Mouse (Mus musculus) neural tube, embryonic 13.5 days (tissue): Measurements from ENCODE around the gene Polm. TPM values are rescaled to one million over a fixed set of nuclear protein-coding genes. Genes with fewer than 3 reads are reported as not detected.

Experiments
- ATAC-seq: fragments of 200-750 bp; cut with Nextera tagmentation; 2 replicates; pipeline ENCODE4 v1.8.0; 2017; ENCODE audit warnings: low read depth, mild to moderate bottlenecking, moderate TSS enrichment, moderate library complexity
- H3K27ac ChIP-seq: fragments of 300-500 bp; sonication (generic); replicated peaks from 2 replicates; pipeline ENCODE4 v1.5.1; 2015; ENCODE audit warnings: moderate library complexity, mild to moderate bottlenecking, inconsistent platforms
- H3K27me3 ChIP-seq: fragments of 300-500 bp; sonication (generic); 2 replicates; pipeline ENCODE4 v1.6.1; 2015; ENCODE audit warnings: mild to moderate bottlenecking, inconsistent platforms
- H3K36me3 ChIP-seq: fragments of 300-500 bp; sonication (generic); 2 replicates; pipeline ENCODE4 v1.6.1; 2015; ENCODE audit warnings: mild to moderate bottlenecking, inconsistent platforms
- H3K4me1 ChIP-seq: fragments of 300-500 bp; sonication (generic); replicated peaks from 2 replicates; pipeline ENCODE4 v1.6.1; 2015; ENCODE audit warnings: inconsistent platforms
- H3K4me2 ChIP-seq: fragments of 300-500 bp; sonication (generic); 2 replicates; pipeline ENCODE4 v1.6.1; 2015; ENCODE audit warnings: inconsistent platforms, mild to moderate bottlenecking, moderate library complexity
- H3K4me3 ChIP-seq: fragments of 300-500 bp; sonication (generic); 2 replicates; pipeline ENCODE4 v1.5.1; 2015; ENCODE audit warnings: mild to moderate bottlenecking, inconsistent platforms
- H3K9ac ChIP-seq: fragments of 300-500 bp; sonication (generic); 2 replicates; pipeline ENCODE4 v1.6.1; 2015; ENCODE audit warnings: moderate library complexity, mild to moderate bottlenecking, inconsistent platforms
- H3K9me3 ChIP-seq: fragments of 300-500 bp; sonication (generic); 2 replicates; pipeline ENCODE4 v1.6.1; 2016; ENCODE audit warnings: inconsistent platforms
- WGBS: fragments of 180-500 bp; shearing (Covaris S2); methylation state at CpG from one replicate; pipeline ENCODE4 v1.1.7; 2015; 5-methylcytosine and 5-hydroxymethylcytosine counted together
- polyA plus RNA-seq: library from polyadenylated mRNA; unstranded; fragments of >200 nt; fragmentation: Nextera tagmentation; extraction: Ambion mirVana; gene quantifications from 2 replicates; pipeline ENCODE4 v1.2.1, GENCODE M21; 2015

Gene Polm
- polyA plus RNA-seq = 5.0 and 5.4 TPM in 2 replicates

- H3K27ac ChIP-seq = peak within 1 kb of the TSS; percentile 79
- peaks cover 13% of the 10 kb centered on the region for H3K4me1 ChIP-seq
- no peaks in the 10 kb centered on the region for H3K27me3 ChIP-seq
- peaks cover 10% of the 10 kb centered on the region for H3K36me3 ChIP-seq
- peak within 1 kb of the TSS; percentile 83 for H3K9ac ChIP-seq
- peak; percentile 96 for ATAC-seq
- no peaks in the 10 kb centered on the region for H3K9me3 ChIP-seq
- under 1% methylated on average over 63 of the region's 63 CpGs for WGBS
- H3K4me2 ChIP-seq = peak within 1 kb of the TSS; percentile 86
- peak within 1 kb of the TSS; percentile 70 for H3K4me3 ChIP-seq
Observed at GRCm38 (mm10) chr11:5837251-5838246, at the start of gene Polm. TSS of gene Polm (minus strand) at chr11:5838016.

GRCm38 (mm10) chr11:5887250-5887649 lies 49.4 kb upstream of the Polm start:
- Histone ChIP-seq H3K9ac (peak overlapping the region; percentile 47; the same call in 1 of the 2 replicates), H3K4me3 (no peak overlapping the region)
- ATAC-seq = no peak

GRCm38 (mm10) chr11:5886187-5886586 lies 48.4 kb upstream of the Polm start:
- peaks cover 34% of the 10 kb centered on the region for H3K4me1 ChIP-seq
- H3K27me3 ChIP-seq = no peaks in the 10 kb centered on the region
- H3K9ac ChIP-seq = no peak overlapping the region
- H3K9me3 ChIP-seq = no peaks in the 10 kb centered on the region
- no peak overlapping the region for H3K27ac ChIP-seq
- no peak overlapping the region for H3K4me2 ChIP-seq
- H3K4me3 ChIP-seq = no peak overlapping the region
- ATAC-seq = peak; percentile 24; the same call in 1 of the 2 replicates
- 17% methylated on average over 9 of the region's 9 CpGs for WGBS
- no peaks in the 10 kb centered on the region for H3K36me3 ChIP-seq

More at GRCm38 (mm10) chr11:5887250-5887649, 49.4 kb upstream of the Polm start:
- peaks cover 44% of the 10 kb centered on the region for H3K4me1 ChIP-seq
- H3K27me3 ChIP-seq = no peaks in the 10 kb centered on the region
- H3K27ac ChIP-seq = no peak overlapping the region
- 21% methylated on average over 5 of the region's 5 CpGs for WGBS
- H3K36me3 ChIP-seq = no peaks in the 10 kb centered on the region
- no peaks in the 10 kb centered on the region for H3K9me3 ChIP-seq
- no peak overlapping the region for H3K4me2 ChIP-seq

GRCm38 (mm10) chr11:5882518-5882917 lies 44.7 kb upstream of the Polm start:
- ATAC-seq = no peak
- no peak overlapping the region for H3K27ac ChIP-seq
- H3K4me3 ChIP-seq = no peak overlapping the region
- no peak overlapping the region for H3K9ac ChIP-seq
- no peaks in the 10 kb centered on the region for H3K27me3 ChIP-seq
- H3K4me2 ChIP-seq = no peak overlapping the region
- no peaks in the 10 kb centered on the region for H3K9me3 ChIP-seq
- 84% methylated on average over 8 of the region's 8 CpGs for WGBS
- H3K36me3 ChIP-seq = no peaks in the 10 kb centered on the region
- peaks cover 21% of the 10 kb centered on the region for H3K4me1 ChIP-seq

- WGBS = 52% methylated on average over 5 of the region's 5 CpGs
- Histone ChIP-seq H3K9me3 (no peaks in the 10 kb centered on the region), H3K9ac (no peak overlapping the region), H3K27me3 (no peaks in the 10 kb centered on the region), H3K4me3 (no peak overlapping the region), H3K27ac (no peak overlapping the region), H3K4me1 (peaks cover 30% of the 10 kb centered on the region), H3K4me2 (no peak overlapping the region), H3K36me3 (peaks cover 15% of the 10 kb centered on the region; the same call in 1 of the 2 replicates)
- no peak for ATAC-seq
Observed at GRCm38 (mm10) chr11:5879905-5880304, 42.1 kb upstream of the Polm start.

- WGBS = 41% methylated on average over 8 of the region's 8 CpGs
Observed at GRCm38 (mm10) chr11:5878661-5879060, 40.8 kb upstream of the Polm start.

GRCm38 (mm10) chr11:5877921-5878526 lies 40.2 kb upstream of the Polm start, which contains the start of gene Pold2:
TSS of gene Pold2 (minus strand) at chr11:5878292.
- Histone ChIP-seq H3K27ac (peak within 1 kb of the TSS; percentile 91), H3K4me1 (peaks cover 30% of the 10 kb centered on the region), H3K36me3 (peaks cover 34% of the 10 kb centered on the region), H3K4me3 (peak within 1 kb of the TSS; percentile 72), H3K9me3 (no peaks in the 10 kb centered on the region), H3K27me3 (no peaks in the 10 kb centered on the region), H3K9ac (peak within 1 kb of the TSS; percentile 74), H3K4me2 (peak within 1 kb of the TSS; percentile 68)
- ATAC-seq = peak; percentile 99
- whole genome bisulfite sequencing = under 1% methylated on average over 52 of the region's 52 CpGs

More at GRCm38 (mm10) chr11:5878661-5879060, 40.8 kb upstream of the Polm start:
- Histone ChIP-seq H3K27me3 (no peaks in the 10 kb centered on the region), H3K4me3 (peak overlapping the region; percentile 72), H3K9ac (peak overlapping the region; percentile 74), H3K27ac (peak overlapping the region; percentile 91), H3K36me3 (peaks cover 27% of the 10 kb centered on the region), H3K9me3 (no peaks in the 10 kb centered on the region), H3K4me1 (peaks cover 30% of the 10 kb centered on the region), H3K4me2 (peak overlapping the region; percentile 68)
- no peak for ATAC-seq

GRCm38 (mm10) chr11:5877421-5877820 lies 39.6 kb upstream of the Polm start:
- Histone ChIP-seq H3K4me3 (peak overlapping the region; percentile 72), H3K9ac (peak overlapping the region; percentile 72), H3K36me3 (peaks cover 40% of the 10 kb centered on the region), H3K4me2 (peak overlapping the region; percentile 68), H3K4me1 (peaks cover 30% of the 10 kb centered on the region), H3K27ac (no peak overlapping the region), H3K27me3 (no peaks in the 10 kb centered on the region), H3K9me3 (no peaks in the 10 kb centered on the region)
- no peak for ATAC-seq
- 9% methylated on average over 5 of the region's 5 CpGs for WGBS

- Histone ChIP-seq H3K9ac (no peak overlapping the region), H3K36me3 (peaks cover 71% of the 10 kb centered on the region), H3K27ac (no peak overlapping the region), H3K4me1 (peaks cover 21% of the 10 kb centered on the region), H3K27me3 (no peaks in the 10 kb centered on the region), H3K4me2 (no peak overlapping the region), H3K4me3 (no peak overlapping the region), H3K9me3 (no peaks in the 10 kb centered on the region)
- WGBS = 99% methylated on average over 9 of the region's 9 CpGs
- no peak for ATAC-seq
Observed at GRCm38 (mm10) chr11:5873192-5873591, 35.4 kb upstream of the Polm start.

GRCm38 (mm10) chr11:5872707-5873106 lies 34.9 kb upstream of the Polm start:
- Histone ChIP-seq H3K4me3 (no peak overlapping the region), H3K9ac (no peak overlapping the region), H3K36me3 (peaks cover 71% of the 10 kb centered on the region), H3K4me2 (no peak overlapping the region), H3K4me1 (peaks cover 21% of the 10 kb centered on the region), H3K27me3 (no peaks in the 10 kb centered on the region), H3K27ac (no peak overlapping the region), H3K9me3 (no peaks in the 10 kb centered on the region)
- WGBS = 96% methylated on average over 11 of the region's 11 CpGs
- no peak for ATAC-seq

GRCm38 (mm10) chr11:5870069-5870468 lies 32.3 kb upstream of the Polm start:
- WGBS = 91% methylated on average over 16 of the region's 16 CpGs
- no peak overlapping the region for H3K4me2 ChIP-seq
- no peaks in the 10 kb centered on the region for H3K27me3 ChIP-seq
- H3K9ac ChIP-seq = no peak overlapping the region
- no peak overlapping the region for H3K27ac ChIP-seq
- no peaks in the 10 kb centered on the region for H3K4me1 ChIP-seq
- ATAC-seq = no peak
- peaks cover 58% of the 10 kb centered on the region for H3K36me3 ChIP-seq
- H3K4me3 ChIP-seq = no peak overlapping the region
- no peaks in the 10 kb centered on the region for H3K9me3 ChIP-seq

GRCm38 (mm10) chr11:5869331-5869730 lies 31.5 kb upstream of the Polm start:
- no peak overlapping the region for H3K4me2 ChIP-seq
- H3K9me3 ChIP-seq = no peaks in the 10 kb centered on the region
- peaks cover 51% of the 10 kb centered on the region for H3K36me3 ChIP-seq
- 92% methylated on average over 16 of the region's 16 CpGs for WGBS
- H3K27me3 ChIP-seq = no peaks in the 10 kb centered on the region; the same call in 1 of the 2 replicates
- H3K4me3 ChIP-seq = no peak overlapping the region
- no peaks in the 10 kb centered on the region for H3K4me1 ChIP-seq
- no peak overlapping the region for H3K9ac ChIP-seq
- H3K27ac ChIP-seq = no peak overlapping the region
- ATAC-seq = no peak
